Mouse (Mus musculus) kidney, postnatal 10 days (tissue): ENCODE measurements around the gene Mrps25.

Experiments used
- DNase-seq: peaks from one replicate; pipeline ENCODE4 v3.0.0; 2021; ENCODE audit warnings: mixed read lengths

Mrps25 gene

GRCm38 (mm10) chr6:92124547-92124946 is 59.3 kb downstream of the Mrps25 start:
- DNase-seq, result no peak
